Comparison of ENCODE assay signal across 11 mouse cellular contexts in genomic region chr6:137670820-137671219, GRCm38 (mm10).
"Had no signal": no experiment of that assay in that cellular context is flagged by ENCODE, and none has a peak within 500 bp of the region (broad histone marks: within the 10 kb centered on the region; RNA-seq: fewer than 3 reads in every experiment).

No protein-coding gene starts in this region.

- DNase-seq: lung, adult 18-20 months; lung, embryonic 14.5 days; lung, postnatal 10 days; lung, postnatal 4 days; midbrain, embryonic 14.5 days; right cerebral cortex, postnatal 25 days; right cerebral cortex, postnatal 4 days; spleen, adult 18-20 months; thymus, adult 18-20 months; thymus, postnatal 14 days; thymus, postnatal 36 days had no signal
